Mouse (Mus musculus) gonadal fat pad, adult 2 months (tissue): ENCODE data around the gene Rsrp1. TPM values are rescaled to one million over a fixed set of nuclear protein-coding genes. Genes with fewer than 3 reads are reported as not detected.

ENCODE experiments used
- DNase-seq: peaks from one replicate; pipeline ENCODE4 v3.0.0-alpha.2; 2012; ENCODE audit warnings: low read depth
- polyA plus RNA-seq: library from polyadenylated mRNA; depleted of rRNA; stranded (reverse); fragments of >200 nt; gene quantifications from 2 replicates; pipeline ENCODE4 v1.2.3, GENCODE M21; 2012; rRNA removed

Gene Rsrp1
- polyA plus RNA-seq, 1 experiment, result 412 TPM

GRCm38 (mm10) chr4:134963021-134963776 is 39.8 kb downstream of the Rsrp1 start:
- DNase-seq, result no peak

GRCm38 (mm10) chr4:134967887-134968604 is 44.7 kb downstream of the Rsrp1 start:
- no peak for DNase-seq

GRCm38 (mm10) chr4:134968605-134968976 is 45.2 kb downstream of the Rsrp1 start:
- no peak for DNase-seq

- peak; percentile 40 for DNase-seq
These were observed 52.0 kb downstream of the Rsrp1 start for GRCm38 (mm10) chr4:134975261-134975928.

GRCm38 (mm10) chr4:134975929-134976308 is 52.5 kb downstream of the Rsrp1 start:
- no peak for DNase-seq

Other genes with a start within 250 kb of the Rsrp1 start
- gene Man1c1, start 219.3 kb upstream of the Rsrp1 start, polyA plus RNA-seq, result 5.7 and 8.0 TPM in 2 replicates
- gene Ldlrap1, start 155.6 kb upstream of the Rsrp1 start, polyA plus RNA-seq, result 13.7 and 17.2 TPM in 2 replicates
- 14.9 and 18.5 TPM in 2 replicates for gene Maco1, start 70.2 kb upstream of the Rsrp1 start, polyA plus RNA-seq
- 0.13 and 0.22 TPM in 2 replicates for gene Rhd, start 59.1 kb upstream of the Rsrp1 start, polyA plus RNA-seq
- gene Tmem50a, start 8.6 kb upstream of the Rsrp1 start, polyA plus RNA-seq, result 130 and 139 TPM in 2 replicates
- 23.6 and 30.6 TPM in 2 replicates for gene Syf2, start 7.3 kb downstream of the Rsrp1 start, polyA plus RNA-seq
- gene Runx3, start 197.1 kb downstream of the Rsrp1 start, polyA plus RNA-seq, result 0.22 and 0.58 TPM in 2 replicates